ENCODE assay signal across 12 mouse cellular contexts in the genomic region with DNA sequence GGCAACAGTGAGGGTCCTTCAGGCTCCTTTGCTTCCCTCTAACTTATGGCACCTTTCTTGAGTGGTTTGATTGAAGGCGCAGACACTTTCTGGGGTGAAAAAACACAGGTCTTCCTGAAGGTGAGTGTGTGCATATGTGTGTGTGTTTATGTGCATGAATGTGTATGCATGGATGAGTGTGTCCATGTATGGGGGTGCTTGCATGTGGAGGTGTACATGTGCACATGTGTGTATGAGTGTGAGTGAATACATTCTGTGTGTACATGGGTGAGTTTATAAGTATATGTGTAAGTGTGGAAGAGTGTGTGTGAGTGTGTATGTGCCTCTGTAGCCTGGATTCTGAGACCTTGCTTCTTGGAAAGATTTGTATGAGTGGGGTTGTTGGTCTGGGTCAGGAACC.
DNase-seq lines count a peak whose midpoint lies in the region; ATAC-seq lines count a peak whose summit lies in the region.
"Had no signal": no experiment of that assay in that cellular context is flagged by ENCODE, and none has a peak within 500 bp of the region (broad histone marks: within the 10 kb centered on the region; RNA-seq: fewer than 3 reads in every experiment).

No protein-coding gene starts in this region.

- DNase-seq in heart, adult 8-10 months (ENCODE audit: low spot score), result no peak
- DNase-seq in hindbrain, embryonic 14.5 days (ENCODE audit: low spot score), result no peak
- DNase-seq in urinary bladder, adult 2 months (ENCODE audit: low spot score), result no peak
- no peak for DNase-seq in right cerebral cortex, adult 2 months (ENCODE audit: low spot score in 2 of 2)
- no peak for DNase-seq in left cerebral cortex, postnatal 36 days (ENCODE audit: low spot score in 2 of 2)
- DNase-seq: cerebellum, adult 11-12 months; gastrocnemius, postnatal 14 days; spleen, adult 18-20 months had no signal

- H3K27me3 ChIP-seq in heart, embryonic 14.5 days (ENCODE audit: control insufficient read depth, insufficient read depth, low read length), result no peaks in the 10 kb centered on the region
- no peaks in the 10 kb centered on the region for H3K27me3 ChIP-seq in embryonic facial prominence, embryonic 12.5 days
- no peaks in the 10 kb centered on the region for H3K27me3 ChIP-seq in hindbrain, embryonic 14.5 days (ENCODE audit: control insufficient read depth, insufficient read depth, low read length)
- no peaks in the 10 kb centered on the region for H3K27me3 ChIP-seq in midbrain, embryonic 15.5 days (replicated peaks)

- H3K4me2 ChIP-seq in heart, embryonic 14.5 days (ENCODE audit: low read length), result peak overlapping the region; percentile 33
- H3K4me2 ChIP-seq in embryonic facial prominence, embryonic 12.5 days (replicated peaks), result peak overlapping the region; percentile 35
- H3K4me2 ChIP-seq in hindbrain, embryonic 14.5 days (replicated peaks), result peak overlapping the region; percentile 52
- peak overlapping the region; percentile 37 for H3K4me2 ChIP-seq in midbrain, embryonic 15.5 days

- peaks cover 7 to 15% of the 10 kb centered on the region in 2 experiments for H3K4me1 ChIP-seq in heart, embryonic 14.5 days (ENCODE audit: control insufficient read depth in 2 of 2, insufficient read depth in 2 of 2, low read length in 2 of 2)
- H3K4me1 ChIP-seq in embryonic facial prominence, embryonic 12.5 days, result peaks cover 36% of the 10 kb centered on the region
- peaks cover 30% of the 10 kb centered on the region for H3K4me1 ChIP-seq in hindbrain, embryonic 14.5 days (replicated peaks; ENCODE audit: control insufficient read depth, insufficient read depth, low read length)
- H3K4me1 ChIP-seq in midbrain, embryonic 15.5 days, result peaks cover 23% of the 10 kb centered on the region

- no peak overlapping the region; the same call in 1 of the 2 replicates for H3K9ac ChIP-seq in heart, embryonic 14.5 days (ENCODE audit: low read length)
- H3K9ac ChIP-seq in embryonic facial prominence, embryonic 12.5 days, result no peak overlapping the region
- H3K9ac ChIP-seq in hindbrain, embryonic 14.5 days, result peak overlapping the region; percentile 46; the same call in 1 of the 2 replicates
- no peak overlapping the region for H3K9ac ChIP-seq in midbrain, embryonic 15.5 days
- H3K9ac ChIP-seq: liver, embryonic 14.5 days had no signal

- H3K9me3 ChIP-seq in heart, embryonic 14.5 days (ENCODE audit: control insufficient read depth, low read length), result no peaks in the 10 kb centered on the region
- no peaks in the 10 kb centered on the region for H3K9me3 ChIP-seq in embryonic facial prominence, embryonic 12.5 days
- no peaks in the 10 kb centered on the region for H3K9me3 ChIP-seq in hindbrain, embryonic 14.5 days (ENCODE audit: control insufficient read depth, low read length)
- no peaks in the 10 kb centered on the region for H3K9me3 ChIP-seq in midbrain, embryonic 15.5 days

- WGBS in heart, embryonic 14.5 days, result 100% methylated on average over 1 of the region's 1 CpGs
- WGBS in embryonic facial prominence, embryonic 12.5 days, result 90% methylated on average over 1 of the region's 1 CpGs
- WGBS in hindbrain, embryonic 14.5 days, result 86% methylated on average over 1 of the region's 1 CpGs
- 87% methylated on average over 1 of the region's 1 CpGs for WGBS in midbrain, embryonic 15.5 days

- H3K36me3 ChIP-seq in heart, embryonic 14.5 days (ENCODE audit: control insufficient read depth, insufficient read depth, low read length), result no peaks in the 10 kb centered on the region
- H3K36me3 ChIP-seq in embryonic facial prominence, embryonic 12.5 days, result no peaks in the 10 kb centered on the region
- H3K36me3 ChIP-seq in hindbrain, embryonic 14.5 days (replicated peaks; ENCODE audit: control insufficient read depth, insufficient read depth), result no peaks in the 10 kb centered on the region
- H3K36me3 ChIP-seq in midbrain, embryonic 15.5 days (replicated peaks), result no peaks in the 10 kb centered on the region

- no peak overlapping the region for H3K4me3 ChIP-seq in heart, embryonic 14.5 days (ENCODE audit: control insufficient read depth in 1 of 2, insufficient read depth in 1 of 2, low read depth in 1 of 2, low read length in 2 of 2)
- peak overlapping the region; percentile 15; the same call in 1 of the 2 replicates for H3K4me3 ChIP-seq in embryonic facial prominence, embryonic 12.5 days
- H3K4me3 ChIP-seq in hindbrain, embryonic 14.5 days (replicated peaks; ENCODE audit: low read length), result peak overlapping the region; percentile 24
- H3K4me3 ChIP-seq in midbrain, embryonic 15.5 days, result no peak overlapping the region

- intact Hi-C loops in left cerebral cortex, postnatal 36 days (cut with DNase I), result no loop called here

- ATAC-seq in heart, embryonic 14.5 days (ENCODE audit: insufficient number of reproducible peaks, insufficient read depth, low FRiP score, low read depth), result no peak
- ATAC-seq in embryonic facial prominence, embryonic 12.5 days (ENCODE audit: insufficient number of reproducible peaks, insufficient read depth, low FRiP score, low TSS enrichment), result 0 out of 2 replicates have a peak, but pooled peaks have one; percentile 55
- ATAC-seq in hindbrain, embryonic 14.5 days (ENCODE audit: low FRiP score), result no peak
- no peak for ATAC-seq in midbrain, embryonic 15.5 days (replicated peaks)

- H3K27ac ChIP-seq in heart, embryonic 14.5 days (replicated peaks in 1 of 2; ENCODE audit: control insufficient read depth in 1 of 2, insufficient read depth in 1 of 2, low read depth in 2 of 2, low read length in 2 of 2), result peak overlapping the region; percentile 32 to 46; a peak in 2 of 4 replicates
- peak overlapping the region; percentile 72; the same call in 1 of the 2 replicates for H3K27ac ChIP-seq in embryonic facial prominence, embryonic 12.5 days
- H3K27ac ChIP-seq in hindbrain, embryonic 14.5 days, result peak overlapping the region; percentile 73; the same call in 1 of the 2 replicates
- no peak overlapping the region for H3K27ac ChIP-seq in midbrain, embryonic 15.5 days
- H3K27ac ChIP-seq: liver, embryonic 14.5 days had no signal

Comparison
In these comparisons a context has a peak if more than half of its experiments do, and no peak if none do; other contexts are left out.
1. H3K4me3 ChIP-seq: peak in embryonic facial prominence, embryonic 12.5 days (single experiment) and hindbrain, embryonic 14.5 days (single experiment); none in heart, embryonic 14.5 days (0 of 2) and midbrain, embryonic 15.5 days (single experiment).
2. Peak in every context shown above with its lines, with median percentiles within 50 percentile points of each other: H3K4me2 ChIP-seq.